Mouse (Mus musculus) erythroblast, embryonic 14.5 days (primary cell): Measurements from ENCODE around the gene Csrnp3.

Experiments
- GATA1 ChIP-seq: IDR thresholded peaks from 2 replicates; pipeline ENCODE4 v1.6.1; 2012; ENCODE audit warnings: low read length, inconsistent platforms, mixed read lengths
- TAL1 ChIP-seq: IDR thresholded peaks from 3 replicates; pipeline ENCODE4 v1.6.1; 2012; ENCODE audit warnings: low read length, inconsistent platforms, mixed read lengths

DNA sequence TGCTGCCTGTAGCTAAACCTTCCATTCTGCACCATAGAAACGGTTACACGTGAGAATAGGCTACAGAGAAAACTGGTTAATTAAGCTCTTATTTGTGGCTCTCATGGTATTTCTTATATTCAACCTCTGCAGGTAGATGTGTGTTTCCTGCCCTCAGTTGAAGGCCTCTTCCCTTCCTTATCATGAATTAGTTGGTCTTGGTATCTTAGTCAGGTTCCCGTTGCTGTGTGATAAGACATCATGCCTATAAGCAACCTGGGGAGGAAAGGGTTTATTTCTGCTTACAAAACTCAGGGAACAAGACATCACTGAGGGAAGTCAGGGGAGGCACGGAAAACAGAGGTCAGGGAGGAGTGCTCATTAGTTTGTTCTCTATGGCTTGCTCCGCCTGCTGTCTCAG lies 48.7 kb downstream of the Csrnp3 start:
- TF ChIP-seq TAL1 (no peak), GATA1 (no peak)
